17 mouse cellular contexts compared by ENCODE assay signal in genomic region chr6:128001587-128001986, GRCm38 (mm10).
A peak's percentile ranks its signal among the peaks of the same experiment; 100 is the strongest.
DNase-seq lines count a peak whose midpoint lies in the region; ATAC-seq lines count a peak whose summit lies in the region.
"Had no signal": no experiment of that assay in that cellular context is flagged by ENCODE, and none has a peak within 500 bp of the region (broad histone marks: within the 10 kb centered on the region; RNA-seq: fewer than 3 reads in every experiment).

No protein-coding gene starts in this region.

- WGBS in midbrain, embryonic 10.5 days, result 38% methylated on average over 1 of the region's 1 CpGs
- 28% methylated on average over 1 of the region's 1 CpGs for WGBS in midbrain, embryonic 14.5 days
- WGBS in embryonic facial prominence, embryonic 14.5 days, result 55% methylated on average over 1 of the region's 1 CpGs
- 68% methylated on average over 1 of the region's 1 CpGs for WGBS in limb, embryonic 13.5 days

- H3K36me3 ChIP-seq in midbrain, embryonic 10.5 days, result no peaks in the 10 kb centered on the region
- H3K36me3 ChIP-seq in midbrain, embryonic 14.5 days (ENCODE audit: control insufficient read depth, insufficient read depth, low read length), result no peaks in the 10 kb centered on the region
- peaks cover 9% of the 10 kb centered on the region; the same call in 1 of the 2 replicates for H3K36me3 ChIP-seq in embryonic facial prominence, embryonic 14.5 days (ENCODE audit: control insufficient read depth, insufficient read depth, low read length)
- H3K36me3 ChIP-seq in limb, embryonic 13.5 days, result peaks cover 3% of the 10 kb centered on the region
- H3K36me3 ChIP-seq: hindbrain, embryonic 15.5 days; limb, embryonic 15.5 days had no signal

- H3K9me3 ChIP-seq in midbrain, embryonic 10.5 days (replicated peaks), result no peaks in the 10 kb centered on the region
- no peaks in the 10 kb centered on the region for H3K9me3 ChIP-seq in midbrain, embryonic 14.5 days (ENCODE audit: control insufficient read depth, low read length)
- H3K9me3 ChIP-seq in embryonic facial prominence, embryonic 14.5 days (ENCODE audit: control insufficient read depth, low read length), result no peaks in the 10 kb centered on the region
- no peaks in the 10 kb centered on the region for H3K9me3 ChIP-seq in limb, embryonic 13.5 days
- H3K9me3 ChIP-seq: hindbrain, embryonic 15.5 days; limb, embryonic 15.5 days had no signal

- peak overlapping the region; percentile 69 for H3K27ac ChIP-seq in midbrain, embryonic 10.5 days (replicated peaks)
- no peak overlapping the region for H3K27ac ChIP-seq in midbrain, embryonic 14.5 days (replicated peaks; ENCODE audit: low read depth, low read length)
- peak overlapping the region; percentile 25; the same call in 1 of the 2 replicates for H3K27ac ChIP-seq in embryonic facial prominence, embryonic 14.5 days (replicated peaks; ENCODE audit: low read depth, low read length)
- H3K27ac ChIP-seq in limb, embryonic 13.5 days, result no peak overlapping the region
- H3K27ac ChIP-seq: hindbrain, embryonic 15.5 days; limb, embryonic 15.5 days had no signal

- H3K27me3 ChIP-seq in midbrain, embryonic 10.5 days (ENCODE audit: low read depth, poor library complexity, severe bottlenecking), result no peaks in the 10 kb centered on the region
- no peaks in the 10 kb centered on the region for H3K27me3 ChIP-seq in midbrain, embryonic 14.5 days (ENCODE audit: control insufficient read depth, insufficient read depth, low read length)
- H3K27me3 ChIP-seq in embryonic facial prominence, embryonic 14.5 days (replicated peaks; ENCODE audit: control insufficient read depth, insufficient read depth, low read length), result no peaks in the 10 kb centered on the region
- no peaks in the 10 kb centered on the region for H3K27me3 ChIP-seq in limb, embryonic 13.5 days
- H3K27me3 ChIP-seq: hindbrain, embryonic 15.5 days; limb, embryonic 15.5 days had no signal

- H3K9ac ChIP-seq in midbrain, embryonic 14.5 days (replicated peaks; ENCODE audit: low read length), result no peak overlapping the region
- no peak overlapping the region for H3K9ac ChIP-seq in embryonic facial prominence, embryonic 14.5 days (ENCODE audit: low read depth, low read length)
- peak overlapping the region; percentile 40 for H3K9ac ChIP-seq in limb, embryonic 13.5 days
- H3K9ac ChIP-seq: hindbrain, embryonic 15.5 days; limb, embryonic 15.5 days had no signal

- no peak overlapping the region for H3K4me3 ChIP-seq in midbrain, embryonic 10.5 days
- H3K4me3 ChIP-seq in midbrain, embryonic 14.5 days (replicated peaks; ENCODE audit: low read depth, low read length), result no peak overlapping the region
- no peak overlapping the region for H3K4me3 ChIP-seq in embryonic facial prominence, embryonic 14.5 days (ENCODE audit: low read depth, low read length)
- no peak overlapping the region for H3K4me3 ChIP-seq in limb, embryonic 13.5 days
- H3K4me3 ChIP-seq: hindbrain, embryonic 15.5 days; limb, embryonic 15.5 days had no signal

- no peak for ATAC-seq in midbrain, embryonic 14.5 days (ENCODE audit: low FRiP score, low TSS enrichment)
- no peak for ATAC-seq in embryonic facial prominence, embryonic 14.5 days (ENCODE audit: low read depth)
- no peak for ATAC-seq in limb, embryonic 13.5 days (ENCODE audit: low FRiP score, low read depth)

- H3K4me2 ChIP-seq in midbrain, embryonic 14.5 days (ENCODE audit: low read length), result no peak overlapping the region
- H3K4me2 ChIP-seq in embryonic facial prominence, embryonic 14.5 days (ENCODE audit: low read depth, low read length), result no peak overlapping the region
- no peak overlapping the region for H3K4me2 ChIP-seq in limb, embryonic 13.5 days (replicated peaks)
- H3K4me2 ChIP-seq: hindbrain, embryonic 15.5 days; limb, embryonic 15.5 days; midbrain, embryonic 11.5 days had no signal

- peaks cover 56% of the 10 kb centered on the region for H3K4me1 ChIP-seq in midbrain, embryonic 10.5 days
- H3K4me1 ChIP-seq in midbrain, embryonic 14.5 days (ENCODE audit: control insufficient read depth, insufficient read depth, low read length), result peaks cover 11% of the 10 kb centered on the region; the same call in 1 of the 2 replicates
- peaks cover 35% of the 10 kb centered on the region for H3K4me1 ChIP-seq in embryonic facial prominence, embryonic 14.5 days (ENCODE audit: control insufficient read depth, insufficient read depth, low read length)
- peaks cover 37% of the 10 kb centered on the region for H3K4me1 ChIP-seq in limb, embryonic 13.5 days

- DNase-seq in midbrain, embryonic 10.5 days (ENCODE audit: low spot score), result no peak
- DNase-seq in midbrain, embryonic 14.5 days, result no peak
- peak; percentile 39 for DNase-seq in embryonic facial prominence, embryonic 14.5 days (ENCODE audit: low spot score)
- no peak for DNase-seq in T-cell, adult 2 months (ENCODE audit: low spot score)
- DNase-seq in MN1 (ENCODE audit: low spot score), result no peak
- no peak for DNase-seq in lung, postnatal 14 days
- DNase-seq: cerebellum, adult 9-11 months; gastrocnemius, postnatal 10 days; kidney, adult 2 months; kidney, postnatal 14 days; layer of hippocampus, adult 9-11 months; lung, postnatal 36 days; retina, postnatal 1 day had no signal

Comparison
In these comparisons a context has a peak if more than half of its experiments do, and no peak if none do; other contexts are left out.
1. H3K27ac ChIP-seq: peak in midbrain, embryonic 10.5 days (single experiment) and embryonic facial prominence, embryonic 14.5 days (single experiment); none in midbrain, embryonic 14.5 days (single experiment) and limb, embryonic 13.5 days (single experiment).